Mouse (Mus musculus): ENCODE data around the gene Metap1d.

Gene Metap1d

DNA sequence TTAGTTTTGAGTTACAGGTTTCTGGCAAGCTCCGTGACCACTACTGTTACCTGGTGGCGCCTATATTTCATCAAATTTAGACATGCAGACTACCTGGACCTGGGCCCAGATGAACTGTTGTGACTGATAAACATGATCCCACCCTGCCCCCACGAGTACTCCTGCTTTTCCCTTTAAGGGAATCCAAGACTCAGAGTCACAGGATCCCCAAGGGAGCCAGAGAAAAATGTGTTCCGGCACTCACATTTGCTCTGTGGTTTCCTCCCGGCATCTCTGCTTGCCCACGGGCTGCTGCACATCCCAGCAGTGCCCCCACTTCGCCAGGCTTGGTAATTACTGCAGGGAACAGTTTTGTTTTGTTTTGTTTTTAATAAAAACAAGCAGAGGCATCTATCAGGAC lies 21.3 kb downstream of the Metap1d start:
- no peak for DNase-seq (ENCODE audit: extremely low spot score, low read depth, low spot score)

DNA sequence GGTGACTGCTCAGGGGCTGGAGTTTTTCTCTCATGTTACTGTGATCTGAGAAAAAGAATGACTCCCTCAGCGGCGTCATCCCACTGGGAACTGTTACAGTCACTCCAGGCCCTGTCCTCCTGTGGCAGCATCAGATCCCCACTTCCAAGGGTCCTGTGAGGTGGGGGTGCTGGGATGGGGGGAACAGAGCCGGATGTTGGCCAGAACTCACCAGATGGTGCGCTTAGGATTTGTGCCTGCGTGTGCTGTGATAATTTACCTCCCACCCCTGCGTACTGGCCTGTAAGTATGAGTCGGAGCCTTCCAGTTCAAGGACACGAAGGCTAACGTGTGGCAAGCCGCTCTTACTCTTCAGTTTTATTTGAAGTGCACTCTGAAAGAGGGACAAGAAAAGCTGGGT lies 22.2 kb downstream of the Metap1d start:
- DNase-seq (ENCODE audit: extremely low spot score, low read depth, low spot score), result no peak

GRCm38 (mm10) chr2:71475760-71476159 lies 22.7 kb downstream of the Metap1d start:
- DNase-seq (ENCODE audit: extremely low spot score, low read depth, low spot score), result no peak

DNA sequence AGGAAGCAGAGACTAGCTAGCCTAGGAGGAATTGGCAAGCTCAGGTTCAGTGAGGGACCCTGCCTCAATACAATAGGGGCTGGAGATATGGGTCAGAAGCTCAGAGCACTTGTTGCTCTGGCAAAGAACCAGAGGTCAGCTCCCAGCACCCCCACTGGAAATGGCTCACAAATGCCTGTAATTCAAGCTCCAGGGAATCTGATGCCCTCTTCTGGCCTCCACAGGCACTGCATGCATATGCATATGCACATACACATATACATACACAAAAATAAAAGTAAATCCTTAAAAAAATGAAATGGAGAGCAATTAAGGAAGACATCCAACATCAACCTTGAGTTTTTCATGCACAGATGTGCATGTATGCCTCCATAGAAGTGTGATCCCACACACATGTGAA lies 24.7 kb downstream of the Metap1d start:
- no peak for DNase-seq (ENCODE audit: extremely low spot score, low read depth, low spot score)

DNA sequence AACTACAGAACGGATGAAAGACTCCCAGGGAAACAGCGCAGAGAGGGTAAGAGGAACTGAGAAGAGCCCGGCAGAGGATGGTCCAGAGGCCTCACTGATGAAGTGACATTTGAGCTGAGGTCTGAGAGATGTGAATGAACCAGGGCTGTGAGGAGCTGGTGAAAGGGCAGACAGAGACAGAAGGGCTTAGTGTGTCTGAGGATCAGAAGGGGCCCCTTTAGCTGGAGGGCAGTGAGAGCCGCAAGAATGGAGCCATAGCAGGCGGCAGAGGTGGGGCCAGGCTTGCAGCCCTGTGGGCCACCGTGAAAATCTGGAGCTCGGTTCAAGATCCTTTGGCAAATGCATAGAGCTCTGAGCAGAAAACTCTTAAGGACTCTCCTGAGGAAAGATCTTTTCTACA lies 26.8 kb downstream of the Metap1d start:
- DNase-seq (ENCODE audit: extremely low spot score, low read depth, low spot score), result no peak

DNA sequence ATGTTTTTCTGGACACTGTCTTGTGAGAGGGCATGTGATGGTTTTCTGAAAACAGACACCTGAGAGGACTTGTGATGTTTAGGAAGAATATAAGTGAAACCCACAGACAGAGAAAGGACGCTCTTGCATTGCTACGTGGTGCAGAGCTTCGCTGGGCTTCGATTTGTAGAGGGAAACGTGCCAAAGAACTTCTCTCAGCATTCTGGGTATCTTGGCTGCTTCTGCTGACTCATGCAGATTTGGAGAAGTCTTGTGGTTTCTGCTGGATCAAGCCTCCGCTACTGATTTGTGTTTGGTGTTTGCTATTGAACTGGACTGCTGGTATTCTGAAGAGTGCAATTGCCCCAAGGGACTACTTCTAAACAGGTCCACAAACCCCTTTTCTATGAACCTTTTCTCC lies 28.7 kb downstream of the Metap1d start:
- no peak for DNase-seq (ENCODE audit: extremely low spot score, low read depth, low spot score)

- no peak for DNase-seq (ENCODE audit: extremely low spot score, low read depth, low spot score)
Measured at GRCm38 (mm10) chr2:71483046-71483716, 30.1 kb downstream of the Metap1d start.

GRCm38 (mm10) chr2:71483717-71484066 lies 30.6 kb downstream of the Metap1d start:
- no peak for DNase-seq (ENCODE audit: extremely low spot score, low read depth, low spot score)

DNA sequence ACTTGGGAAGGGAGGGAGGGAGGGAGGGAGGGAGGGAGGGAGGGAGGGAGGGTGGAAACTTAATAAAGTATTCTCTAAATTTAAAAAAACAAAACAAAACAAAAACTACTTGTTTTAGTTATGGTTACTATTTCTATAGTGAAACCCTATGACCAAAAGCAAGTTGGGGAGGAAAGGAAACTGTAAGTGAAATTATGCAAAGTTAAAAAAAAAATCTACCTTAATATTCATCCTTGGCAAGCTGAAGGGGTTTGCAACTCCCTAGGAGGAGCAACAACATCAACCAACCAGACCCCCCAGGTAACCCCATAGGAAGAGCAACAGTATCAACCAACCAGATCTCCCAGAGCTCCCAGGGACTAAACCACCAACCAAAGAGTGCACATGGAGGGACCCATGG lies 38.2 kb downstream of the Metap1d start:
- no peak for DNase-seq (ENCODE audit: extremely low spot score, low read depth, low spot score)

DNA sequence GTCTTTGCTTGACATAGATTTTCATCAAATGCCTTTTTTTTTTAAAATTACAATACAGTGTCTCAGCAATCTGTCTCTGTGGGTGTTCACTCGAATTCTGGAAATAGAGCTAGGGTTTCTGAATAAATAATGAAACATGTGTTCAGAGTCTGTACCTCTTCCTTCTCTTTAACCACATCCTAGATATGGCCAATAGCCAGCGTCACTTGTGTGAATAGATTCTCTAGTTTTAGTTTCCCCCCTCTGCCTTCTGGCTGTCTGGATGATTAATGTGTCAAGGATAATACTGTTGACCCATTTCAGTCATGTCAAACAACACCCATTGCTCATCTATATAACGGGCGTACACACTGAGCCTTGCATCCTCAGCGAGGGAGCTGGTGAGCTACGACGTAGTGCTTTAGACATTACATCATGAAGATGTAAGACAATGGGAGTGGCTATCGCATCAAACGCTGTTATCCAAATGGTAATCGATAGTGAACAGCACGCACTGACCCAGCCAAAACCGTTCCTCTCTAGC lies 40.1 kb downstream of the Metap1d start:
- DNase-seq (ENCODE audit: extremely low spot score, low read depth, low spot score), result no peak

DNA sequence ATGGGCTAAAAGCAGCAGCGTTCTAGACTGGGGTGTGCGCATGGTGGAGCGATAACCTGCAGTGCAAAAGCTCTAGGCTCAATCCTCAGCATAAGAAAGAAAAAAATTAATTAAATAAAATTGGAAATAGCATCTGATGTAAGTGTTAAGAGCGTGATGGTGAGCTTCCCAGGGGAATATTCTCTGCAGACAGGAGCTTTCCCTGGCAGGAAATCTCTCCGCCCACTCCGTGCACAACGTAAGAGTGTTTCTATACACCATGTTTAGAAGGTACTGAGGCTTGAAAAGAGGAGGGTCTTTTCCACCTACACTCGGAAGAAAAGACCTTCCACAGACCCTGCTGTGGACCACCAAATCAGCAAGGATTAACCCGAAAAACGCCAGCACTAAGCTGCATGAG lies 41.4 kb downstream of the Metap1d start:
- DNase-seq (ENCODE audit: extremely low spot score, low read depth, low spot score), result no peak

GRCm38 (mm10) chr2:71494971-71495370 lies 41.9 kb downstream of the Metap1d start:
- no peak for DNase-seq (ENCODE audit: extremely low spot score, low read depth, low spot score)

- DNase-seq (ENCODE audit: extremely low spot score, low read depth, low spot score), result no peak
Measured at GRCm38 (mm10) chr2:71497175-71497574, 44.1 kb downstream of the Metap1d start.

- DNase-seq (ENCODE audit: extremely low spot score, low read depth, low spot score), result no peak
Measured at GRCm38 (mm10) chr2:71499276-71500230, 46.5 kb downstream of the Metap1d start.

- DNase-seq (ENCODE audit: extremely low spot score, low read depth, low spot score), result no peak
Measured at GRCm38 (mm10) chr2:71504852-71505251, 51.8 kb downstream of the Metap1d start.

DNA sequence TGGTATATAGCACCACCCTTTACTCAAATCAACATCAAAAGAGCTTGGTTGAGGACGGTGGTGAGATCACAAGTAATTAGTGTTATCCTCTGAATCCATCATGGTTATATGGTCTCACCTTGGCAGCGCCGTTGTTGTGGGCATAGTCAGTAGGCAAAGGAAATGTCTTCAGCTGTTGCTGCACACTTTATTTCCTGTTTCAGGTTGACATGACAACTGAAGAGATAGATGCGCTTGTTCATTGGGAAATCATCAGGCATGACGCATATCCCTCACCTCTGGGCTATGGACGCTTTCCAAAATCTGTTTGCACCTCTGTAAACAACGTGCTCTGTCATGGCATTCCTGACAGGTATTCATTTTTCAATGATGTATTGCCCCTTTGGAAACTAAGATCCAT lies 58.1 kb downstream of the Metap1d start:
- no peak for DNase-seq (ENCODE audit: extremely low spot score, low read depth, low spot score)

DNA sequence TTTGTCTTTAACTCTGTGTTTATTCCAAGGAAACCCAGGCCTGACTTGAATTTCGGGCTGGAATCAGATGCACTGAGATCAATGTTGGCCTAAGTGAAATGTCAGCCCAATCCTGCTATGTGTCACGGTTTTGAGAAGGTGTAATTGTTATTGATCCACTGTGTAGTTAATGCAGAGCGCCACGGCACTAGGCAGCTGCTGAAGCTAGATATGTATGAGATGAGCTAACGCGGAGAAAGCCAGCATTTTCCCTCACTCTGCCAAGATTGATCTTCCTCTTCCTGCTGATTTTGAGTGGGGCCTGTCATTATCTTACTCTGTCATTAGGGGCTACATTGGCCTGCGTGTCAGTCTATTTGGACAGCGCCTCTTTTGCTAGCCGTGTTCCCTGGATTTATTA lies 59.2 kb downstream of the Metap1d start:
- no peak for DNase-seq (ENCODE audit: extremely low spot score, low read depth, low spot score)

GRCm38 (mm10) chr2:71516995-71517394 lies 63.9 kb downstream of the Metap1d start:
- no peak for DNase-seq (ENCODE audit: extremely low spot score, low read depth, low spot score)

GRCm38 (mm10) chr2:71517466-71518099 lies 64.5 kb downstream of the Metap1d start:
- DNase-seq (ENCODE audit: extremely low spot score, low read depth, low spot score), result no peak

- DNase-seq (ENCODE audit: extremely low spot score, low read depth, low spot score), result no peak
Measured at GRCm38 (mm10) chr2:71522871-71523270, 69.8 kb downstream of the Metap1d start.

- no peak for DNase-seq (ENCODE audit: extremely low spot score, low read depth, low spot score)
Measured at GRCm38 (mm10) chr2:71523431-71523830, 70.4 kb downstream of the Metap1d start.

GRCm38 (mm10) chr2:71524763-71525162 lies 71.7 kb downstream of the Metap1d start:
- DNase-seq (ENCODE audit: extremely low spot score, low read depth, low spot score), result no peak
